Mouse (Mus musculus): Measurements from ENCODE around the gene Atg9b.

The Atg9b gene

DNA sequence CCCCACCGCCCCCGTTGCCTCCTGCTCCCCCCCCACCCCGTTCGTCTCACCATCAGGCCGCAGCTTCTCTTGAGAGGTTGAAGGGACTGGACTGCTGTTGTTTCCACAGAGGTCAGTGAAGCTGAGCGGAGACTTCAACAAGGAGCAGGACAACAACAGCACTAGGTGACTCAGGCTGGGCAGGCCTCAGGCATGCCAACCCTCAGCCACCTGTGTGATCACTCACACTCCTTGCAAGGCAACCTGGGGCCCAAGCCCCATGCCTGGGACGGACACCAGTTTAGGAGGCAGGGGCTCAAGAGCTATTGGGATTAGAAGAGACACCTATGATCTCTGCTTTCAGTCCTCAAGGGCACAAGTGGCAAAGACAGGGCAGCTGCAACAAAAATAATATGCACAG, at the start of gene Atg9b:
Gene Atg9b, minus strand, starts transcription at position 280 of the 400 bp plus-strand sequence.
- DNase-seq (ENCODE audit: low spot score): no peak

DNA sequence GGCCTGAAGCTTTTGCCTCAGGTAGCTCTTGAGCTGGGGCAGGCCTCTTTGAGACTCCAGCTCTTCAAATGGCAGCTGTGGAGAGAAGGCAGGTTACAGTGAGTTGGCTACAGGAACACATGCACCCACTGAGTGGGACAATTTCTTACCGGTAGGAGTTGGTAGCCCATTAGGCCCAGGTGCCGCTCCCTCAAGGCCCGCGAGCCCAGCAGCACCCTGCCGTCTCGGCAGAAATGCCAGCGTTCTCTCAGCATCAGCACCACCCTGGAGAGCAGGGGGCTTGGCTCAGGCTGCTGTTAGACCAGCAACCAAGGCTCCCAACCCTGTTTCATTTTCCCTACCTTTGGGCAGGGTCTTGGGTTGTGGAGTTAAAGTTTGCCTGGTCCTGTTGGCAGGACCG, 49.2 kb upstream of the Atg9b start:
- no peak for DNase-seq (ENCODE audit: low spot score)

DNA sequence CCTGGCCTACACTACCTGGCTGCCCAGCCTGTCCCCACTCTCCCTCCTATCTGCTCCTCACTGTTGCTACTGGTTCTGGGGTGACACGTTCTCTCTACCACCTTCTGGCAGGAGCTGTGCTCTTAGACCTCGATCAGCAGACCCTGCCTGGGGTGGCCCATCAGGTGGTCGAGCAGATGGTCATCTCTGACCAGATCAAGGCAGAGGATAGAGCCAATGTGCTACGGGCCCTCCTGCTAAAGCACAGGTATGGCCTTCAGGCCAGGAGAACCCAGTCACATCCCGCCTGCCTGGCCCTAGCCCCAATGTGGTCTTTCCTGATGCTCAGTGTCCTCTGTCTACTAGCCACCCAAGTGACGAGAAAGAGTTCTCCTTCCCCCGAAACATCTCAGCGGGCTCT, 42.0 kb upstream of the Atg9b start:
- no peak for DNase-seq (ENCODE audit: low spot score)

DNA sequence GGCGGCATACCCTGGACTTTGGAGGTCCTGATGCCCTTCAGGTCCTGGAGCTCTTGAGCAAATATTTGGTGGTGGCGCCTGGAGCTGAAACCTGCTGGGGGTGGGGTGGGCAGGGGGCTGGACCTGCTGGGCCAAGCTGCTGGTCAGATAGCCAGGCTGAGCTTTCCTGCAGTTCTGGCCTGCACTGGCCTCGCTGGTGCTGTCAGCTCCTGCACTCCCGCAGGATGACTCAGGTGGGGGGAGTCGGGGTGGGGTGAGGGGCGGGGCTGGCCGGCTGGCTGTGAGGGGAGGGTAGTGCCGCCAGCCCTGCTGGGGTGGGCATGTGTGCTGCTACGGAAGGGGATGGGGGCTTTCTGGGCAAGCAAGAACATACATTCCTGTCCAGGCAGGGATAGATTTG, 36.7 kb upstream of the Atg9b start:
- DNase-seq (ENCODE audit: low spot score): peak; percentile 18

DNA sequence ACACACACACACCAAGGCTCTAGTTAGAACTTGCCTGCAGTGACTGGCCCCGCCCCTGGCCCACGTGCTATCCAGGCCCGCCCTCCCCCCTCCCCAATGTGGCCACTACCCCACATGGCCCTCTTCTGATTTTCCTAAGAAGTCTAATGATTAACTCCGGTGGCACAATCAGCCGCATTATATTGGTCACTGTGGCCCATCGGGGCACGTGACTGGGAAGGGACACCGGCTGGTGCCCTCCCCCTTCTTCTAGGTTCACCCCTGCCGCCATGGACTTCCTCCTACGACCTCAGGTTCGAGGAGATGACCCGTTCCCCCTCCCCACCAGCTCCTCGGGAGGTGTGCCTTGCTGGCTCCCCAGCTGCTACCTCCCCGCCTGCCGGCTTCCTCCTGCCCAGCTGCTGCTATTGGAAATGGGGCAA, 36.0 kb upstream of the Atg9b start:
- no peak for DNase-seq (ENCODE audit: low spot score)

DNA sequence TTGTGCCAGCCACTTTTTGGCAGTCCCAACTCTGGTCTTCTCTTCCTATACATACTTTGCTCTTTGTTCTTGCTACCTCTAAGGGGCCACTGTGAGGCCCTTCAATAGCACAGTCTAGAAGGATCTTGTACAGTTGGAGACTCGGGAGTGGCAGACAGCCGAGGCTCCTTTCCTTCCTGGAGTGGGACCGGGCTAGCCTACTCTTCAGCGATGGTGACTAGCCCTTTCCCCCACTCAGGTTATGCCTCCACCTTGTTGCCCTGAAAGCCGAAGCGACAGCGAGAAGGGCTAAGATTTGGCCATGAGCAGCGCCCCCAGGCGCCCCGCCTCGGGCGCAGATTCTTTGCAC, 35.3 kb upstream of the Atg9b start:
- no peak for DNase-seq (ENCODE audit: low spot score)

DNA sequence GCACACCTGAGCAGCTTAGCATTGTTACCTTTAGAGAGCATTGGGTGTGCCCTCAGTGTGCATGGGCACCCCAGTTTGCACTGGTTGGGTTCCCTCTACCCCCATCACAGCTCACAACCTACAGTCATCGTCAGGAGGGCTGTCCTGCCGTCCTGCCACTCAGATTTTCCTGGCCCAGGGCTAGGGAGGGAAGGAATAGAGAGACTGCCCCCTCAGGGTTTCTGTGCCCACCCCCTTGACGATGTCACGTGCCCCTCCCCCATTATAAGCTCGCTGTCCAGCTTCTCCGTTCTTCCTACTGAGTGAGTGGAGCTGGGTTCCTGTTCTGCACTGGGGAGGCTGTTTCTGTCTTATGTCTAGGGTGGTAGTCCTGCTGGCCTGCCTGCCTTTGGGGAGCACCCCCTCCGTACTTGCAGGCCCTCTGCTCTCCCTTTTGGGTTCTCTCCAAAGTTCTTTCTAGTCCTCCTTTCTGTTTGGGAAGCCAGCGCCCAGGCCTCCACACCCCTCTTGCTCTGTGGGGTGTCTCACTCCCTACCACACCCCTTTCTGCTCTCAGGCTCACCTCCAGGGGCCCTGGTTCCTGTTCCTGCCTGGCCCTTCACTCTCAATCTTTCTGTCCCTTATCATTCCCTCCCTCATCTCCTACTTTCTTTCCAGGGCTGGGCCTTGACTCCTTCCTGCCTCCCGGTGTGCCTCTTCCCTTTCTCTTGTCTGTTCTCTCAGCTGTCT, 34.8 kb upstream of the Atg9b start:
- DNase-seq (ENCODE audit: low spot score): no peak

DNA sequence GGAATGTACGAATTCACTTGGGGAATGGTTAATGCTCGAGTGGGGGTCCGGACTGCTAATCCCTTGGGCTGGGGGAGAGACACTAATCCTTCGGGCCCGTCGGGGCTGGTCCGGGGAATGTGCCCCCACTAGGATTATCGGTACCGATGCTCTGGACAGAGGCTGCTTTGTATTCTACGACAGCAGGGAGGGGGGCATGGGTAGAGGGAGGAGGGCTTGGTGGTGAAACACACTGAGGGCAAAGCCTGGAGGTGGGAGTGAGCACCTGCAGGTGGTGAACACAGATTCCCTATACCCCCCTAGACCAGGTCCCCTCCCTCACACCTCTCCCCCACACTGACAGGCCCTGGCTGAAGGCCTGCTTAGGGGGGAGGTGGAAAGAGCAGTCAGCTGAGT, 34.1 kb upstream of the Atg9b start:
- no peak for DNase-seq (ENCODE audit: low spot score)

DNA sequence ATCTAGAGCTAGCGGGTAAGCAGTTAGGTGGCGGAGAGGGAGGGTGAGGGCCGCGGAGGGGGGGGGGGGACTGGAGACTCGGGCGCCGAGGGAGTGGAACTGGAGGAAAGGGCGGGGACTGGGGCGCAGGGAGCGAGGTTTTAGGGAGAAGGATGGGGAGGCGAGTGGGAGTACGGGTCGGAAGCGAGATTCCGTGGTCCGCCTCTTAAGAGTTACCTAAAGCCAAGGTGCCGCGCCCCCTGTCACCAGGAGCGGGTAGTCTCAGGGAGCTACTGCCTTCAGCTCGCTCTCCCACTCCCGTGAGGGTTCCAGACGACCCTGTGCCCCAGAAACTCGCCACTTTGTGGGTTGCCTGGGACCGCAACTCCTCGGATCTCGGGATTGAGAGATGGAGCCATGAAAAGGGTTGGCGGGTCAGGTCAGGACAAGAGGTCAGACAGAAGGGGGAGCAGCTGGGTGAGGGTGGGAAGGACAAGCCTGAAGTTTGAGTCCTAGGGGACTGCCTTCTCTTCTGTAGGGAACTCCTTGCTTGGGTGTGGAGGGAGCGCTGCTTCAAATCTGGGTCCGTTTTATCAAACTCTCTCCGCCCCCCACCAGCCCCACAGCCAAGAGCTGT, 33.6 kb upstream of the Atg9b start:
- peak; percentile 47 for DNase-seq (ENCODE audit: low spot score)

DNA sequence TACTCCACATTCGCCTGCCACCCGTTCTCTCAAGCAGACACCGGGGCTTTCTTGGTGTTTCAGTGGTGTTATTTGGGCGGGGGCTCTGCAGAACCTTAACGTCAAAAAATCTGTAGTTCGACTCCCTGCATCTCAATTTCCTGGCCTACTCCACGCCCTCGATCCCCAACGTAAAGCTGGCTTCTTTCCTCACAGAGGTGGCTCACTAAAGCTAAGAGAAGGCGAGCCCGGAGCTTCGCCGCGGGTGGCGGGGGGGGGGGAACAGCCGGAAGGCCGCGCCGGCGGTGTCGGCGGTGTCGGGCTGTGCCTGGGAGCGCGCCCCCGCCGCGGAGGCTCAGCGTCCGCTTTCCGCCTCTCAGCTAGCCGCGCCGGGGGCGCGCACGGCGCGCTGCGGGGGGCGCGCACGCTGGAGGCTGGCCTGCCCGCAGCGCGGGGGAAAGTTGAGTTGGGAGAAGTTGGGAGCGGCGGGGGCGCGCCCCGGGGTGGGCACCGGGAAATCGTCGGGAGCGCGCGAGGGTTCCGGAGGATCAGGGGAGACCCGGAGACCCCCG, 33.0 kb upstream of the Atg9b start:
- peak; percentile 72 for DNase-seq (ENCODE audit: low spot score)

DNA sequence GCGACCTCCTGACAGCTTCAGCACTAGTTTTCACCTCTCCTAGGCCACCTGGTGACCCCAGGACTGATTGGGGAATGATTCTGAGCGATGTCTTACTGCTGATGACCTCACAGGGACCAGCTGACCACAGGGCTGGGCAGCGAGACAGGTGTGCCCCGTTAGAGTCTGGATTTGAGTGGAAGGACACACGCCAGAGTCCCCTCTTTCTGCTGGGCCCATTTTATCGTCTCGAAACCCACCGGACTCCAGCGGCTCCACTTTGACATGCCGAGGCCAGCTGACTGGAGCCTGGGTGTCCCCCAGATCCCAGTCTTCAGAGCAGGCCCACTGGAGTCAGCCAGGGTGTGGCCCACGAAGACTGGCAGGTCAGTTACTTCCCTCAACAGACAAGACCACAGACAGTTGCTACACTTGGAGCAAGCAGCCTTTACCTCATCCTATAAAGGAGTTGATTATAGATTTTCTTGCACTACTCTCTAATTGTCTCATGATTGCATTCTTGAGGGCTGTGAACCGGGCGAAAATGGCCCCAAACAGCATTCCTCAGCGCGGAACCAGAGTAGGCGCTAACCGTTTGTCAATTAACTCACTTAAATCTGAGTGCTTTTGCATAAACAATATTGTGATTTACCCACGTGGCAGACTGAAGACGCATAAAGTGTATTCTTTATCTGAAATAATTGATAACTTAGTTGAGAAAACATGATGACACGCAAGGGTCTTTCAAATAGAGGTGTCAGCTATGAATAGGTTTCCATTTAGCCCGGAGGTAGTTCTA, 32.2 kb upstream of the Atg9b start:
- DNase-seq (ENCODE audit: low spot score): peak; percentile 40

DNA sequence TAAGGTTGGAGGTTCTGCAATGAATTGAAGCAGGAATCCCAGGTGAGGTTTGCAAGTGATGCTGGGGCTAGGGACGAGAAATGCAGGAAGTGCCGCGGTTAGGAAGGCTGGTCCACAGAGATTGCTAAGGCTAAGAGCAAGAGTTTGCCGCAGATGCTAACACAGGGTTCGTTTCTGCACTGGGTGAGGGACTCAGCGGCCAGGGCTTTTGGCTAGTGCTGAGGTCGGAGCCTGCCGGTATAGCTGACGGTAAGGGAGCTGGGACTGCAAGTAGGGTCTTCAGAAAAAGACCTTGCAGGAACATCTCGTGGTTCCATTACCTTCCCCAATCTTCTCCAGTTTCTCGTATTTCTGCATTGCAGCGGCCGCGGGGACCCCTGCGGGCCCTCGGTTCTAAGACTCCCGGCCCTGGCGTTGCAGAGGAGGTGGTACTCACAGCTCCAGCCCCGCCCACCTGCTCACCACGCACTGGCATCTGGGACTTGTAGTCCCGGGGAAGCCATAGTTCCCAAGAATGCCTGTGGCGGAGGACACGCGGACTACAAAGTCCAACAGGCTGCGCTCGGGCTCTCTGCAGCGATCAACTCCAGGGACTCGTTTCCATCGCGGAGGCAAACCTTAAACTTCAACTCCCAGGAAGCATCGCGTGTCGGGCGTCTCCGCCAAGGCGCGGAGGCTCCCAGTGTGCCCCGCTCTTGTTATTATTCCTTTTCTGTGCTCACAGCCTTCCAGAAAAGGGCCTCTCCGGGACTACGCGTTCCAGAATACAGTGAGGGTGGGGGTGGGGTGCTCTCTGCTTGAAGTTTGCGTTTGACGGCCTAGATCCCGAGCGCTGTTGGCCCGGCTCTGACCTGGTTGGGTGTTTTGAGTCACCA, 31.4 kb upstream of the Atg9b start, which contains the start of the genes Cdk5 and Slc4a2:
Gene Cdk5, minus strand, starts transcription at position 402 of the 875 bp plus-strand sequence.
Gene Slc4a2, plus strand, starts transcription at position 709 of the 875 bp plus-strand sequence.
- peak; percentile 92 for DNase-seq (ENCODE audit: low spot score)

DNA sequence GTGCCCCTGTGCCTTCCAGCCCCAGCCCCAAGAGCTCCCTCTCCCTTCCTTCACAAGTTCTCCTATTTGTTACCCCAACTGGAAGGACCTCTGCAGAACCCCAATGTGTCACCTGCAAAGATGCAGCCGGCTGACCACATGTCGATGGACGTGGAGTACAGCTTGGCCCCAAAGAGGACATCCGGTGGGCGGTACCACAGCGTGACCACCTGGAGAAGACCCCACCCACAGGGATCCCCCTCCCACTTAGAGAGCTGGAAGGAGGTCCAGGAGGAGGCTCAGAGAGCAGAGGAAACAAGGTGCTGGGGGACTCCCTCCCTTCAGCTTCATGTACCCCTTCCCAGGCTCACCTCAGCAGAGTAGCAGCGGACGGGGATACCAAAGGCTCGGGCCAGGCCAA, 28.4 kb upstream of the Atg9b start:
- DNase-seq (ENCODE audit: low spot score): no peak

DNA sequence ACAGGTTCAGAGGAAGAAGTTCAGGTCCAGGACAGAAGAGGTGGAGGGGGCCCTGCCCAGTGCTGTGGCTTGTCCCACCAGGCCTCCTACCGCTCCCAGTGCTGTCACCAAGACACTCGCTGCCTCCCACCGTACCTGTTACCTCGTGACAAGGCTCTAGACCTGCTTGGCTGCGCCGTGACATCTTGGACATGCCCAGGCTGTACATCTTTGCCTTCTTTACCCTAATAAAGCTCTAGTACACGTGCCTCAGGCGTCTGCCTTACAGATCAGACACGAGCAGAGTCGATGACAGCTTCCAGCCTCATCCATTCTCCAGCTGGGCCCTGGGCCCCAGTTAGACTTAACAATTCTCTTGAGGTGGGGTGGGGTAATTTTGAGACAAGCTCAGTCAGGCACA, 25.6 kb upstream of the Atg9b start:
- no peak for DNase-seq (ENCODE audit: low spot score)

DNA sequence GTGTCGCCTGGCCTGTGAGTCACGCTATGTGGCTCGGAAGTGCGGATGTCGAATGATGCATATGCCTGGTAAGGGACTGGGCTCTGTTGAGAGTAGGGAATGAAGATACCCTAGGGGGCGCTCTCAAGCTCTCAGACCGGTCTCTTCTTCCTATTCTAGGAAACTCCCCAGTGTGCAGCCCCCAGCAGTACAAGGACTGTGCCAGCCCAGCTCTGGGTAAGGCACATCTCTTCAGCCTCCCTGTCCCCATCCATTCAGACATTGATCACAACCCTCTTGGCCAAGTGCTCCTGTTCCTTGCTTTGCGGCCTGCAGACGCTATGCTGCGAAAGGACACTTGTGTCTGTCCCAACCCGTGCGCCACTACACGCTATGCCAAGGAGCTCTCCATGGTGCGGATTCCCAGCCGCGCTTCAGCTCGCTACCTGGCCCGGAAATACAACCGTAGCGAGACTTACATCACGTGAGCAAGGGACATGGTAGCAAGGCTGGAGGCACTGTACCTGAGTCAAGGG, 24.3 kb upstream of the Atg9b start:
- DNase-seq (ENCODE audit: low spot score): peak; percentile 55

DNA sequence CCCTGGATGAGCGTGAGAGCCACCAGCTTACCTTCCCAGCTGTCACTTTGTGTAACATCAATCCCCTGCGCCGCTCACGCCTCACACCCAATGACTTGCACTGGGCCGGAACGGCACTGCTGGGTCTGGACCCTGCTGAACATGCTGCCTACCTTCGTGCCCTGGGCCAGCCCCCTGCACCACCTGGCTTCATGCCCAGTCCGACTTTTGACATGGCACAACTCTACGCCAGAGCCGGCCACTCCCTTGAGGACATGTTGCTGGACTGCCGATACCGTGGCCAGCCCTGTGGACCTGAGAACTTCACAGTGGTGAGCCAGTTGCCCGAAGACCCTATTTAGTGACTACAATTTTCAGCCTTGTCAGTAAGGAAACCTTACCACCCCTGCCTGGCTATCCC, 22.0 kb upstream of the Atg9b start:
- DNase-seq (ENCODE audit: low spot score): no peak

DNA sequence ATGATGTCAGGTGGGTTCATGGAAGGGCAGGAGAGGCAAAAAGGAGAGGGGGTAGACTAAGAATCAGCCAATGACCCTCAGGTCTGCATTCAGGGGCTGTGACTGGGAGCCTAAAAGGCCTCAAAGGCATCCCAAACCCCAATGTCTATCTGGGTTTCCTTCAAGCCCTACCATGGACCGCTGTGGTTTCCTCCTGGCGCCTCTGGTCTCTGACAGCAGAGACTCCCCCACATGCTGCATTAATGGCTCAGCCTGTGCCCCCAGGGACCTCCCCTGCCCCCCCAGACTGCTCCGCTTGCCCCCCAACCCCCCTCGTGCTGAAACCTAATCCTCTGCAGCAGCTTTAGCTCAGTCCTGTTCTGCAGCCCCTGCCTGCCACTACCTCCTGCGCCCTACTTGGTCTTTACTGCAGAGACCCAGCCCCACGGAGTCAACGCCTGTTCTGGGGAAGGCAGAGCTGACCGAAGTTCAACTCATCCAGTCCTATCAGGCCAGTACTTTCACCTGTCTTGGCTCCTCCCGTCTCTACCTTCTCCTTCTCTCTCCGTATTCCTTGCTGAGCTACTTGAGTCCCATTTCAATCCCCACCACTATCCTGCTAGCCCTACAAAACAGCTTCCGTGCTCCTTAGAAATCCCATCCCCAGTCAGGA, 21.2 kb upstream of the Atg9b start, which contains the start of gene Asic3:
Gene Asic3, plus strand, starts transcription at position 351 of the 652 bp plus-strand sequence.
- DNase-seq (ENCODE audit: low spot score): no peak

DNA sequence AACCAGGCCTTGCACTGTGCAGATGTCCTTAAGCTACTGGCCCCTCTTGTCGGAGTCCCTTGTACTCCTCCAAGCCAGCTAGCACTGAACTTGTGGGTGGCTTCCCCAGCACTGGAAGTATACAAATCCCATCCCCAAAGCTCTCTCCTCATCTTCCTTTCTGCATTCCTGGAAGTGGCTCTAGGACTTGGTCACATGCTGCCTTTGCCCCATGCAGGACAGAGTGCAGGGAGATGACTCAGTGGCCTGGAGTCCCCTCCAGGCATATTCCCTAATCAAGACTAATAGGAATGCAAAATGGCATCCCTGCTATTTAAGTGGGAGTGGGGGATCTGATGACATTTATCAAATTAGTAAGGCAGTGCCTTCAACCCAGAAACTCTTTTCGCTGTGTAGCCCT, 20.1 kb upstream of the Atg9b start:
- DNase-seq (ENCODE audit: low spot score): no peak

DNA sequence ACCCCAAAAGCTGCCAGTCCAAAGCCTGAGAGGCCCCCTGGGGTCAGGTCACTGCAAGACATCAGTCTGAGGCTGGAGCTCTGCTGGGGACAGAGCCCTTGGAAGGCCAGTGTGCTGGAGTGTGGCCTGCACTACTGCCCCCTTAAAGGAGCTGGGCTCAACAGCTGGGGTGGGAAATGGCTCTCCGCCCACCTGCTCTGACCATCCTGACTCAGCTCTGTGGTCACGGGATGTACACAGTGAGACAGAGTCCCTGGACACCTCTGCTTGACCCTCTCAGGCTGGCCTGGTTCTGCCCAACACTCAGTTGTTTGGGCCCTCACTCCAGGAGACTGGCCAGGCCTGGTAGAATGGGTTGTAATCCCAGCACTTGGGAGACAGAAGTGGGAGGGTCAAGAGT, 17.5 kb upstream of the Atg9b start:
- DNase-seq (ENCODE audit: low spot score): no peak

DNA sequence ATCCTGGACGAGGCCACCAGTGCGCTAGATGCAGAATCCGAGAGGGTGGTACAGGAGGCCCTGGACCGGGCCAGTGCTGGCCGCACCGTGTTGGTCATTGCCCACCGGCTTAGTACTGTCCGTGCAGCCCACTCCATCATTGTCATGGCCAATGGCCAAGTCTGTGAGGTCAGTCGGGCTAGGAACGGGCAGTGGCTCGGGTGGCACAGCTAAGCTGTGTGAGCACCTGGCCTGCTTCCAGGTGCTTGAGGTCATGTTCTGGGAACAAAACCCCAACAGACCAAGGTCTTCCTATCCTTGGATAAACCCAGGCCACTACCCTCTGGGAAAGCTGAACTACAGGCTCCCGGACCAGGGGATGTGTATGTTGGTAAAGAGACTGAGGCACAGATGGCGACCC, 16.7 kb upstream of the Atg9b start:
- no peak for DNase-seq (ENCODE audit: low spot score)

DNA sequence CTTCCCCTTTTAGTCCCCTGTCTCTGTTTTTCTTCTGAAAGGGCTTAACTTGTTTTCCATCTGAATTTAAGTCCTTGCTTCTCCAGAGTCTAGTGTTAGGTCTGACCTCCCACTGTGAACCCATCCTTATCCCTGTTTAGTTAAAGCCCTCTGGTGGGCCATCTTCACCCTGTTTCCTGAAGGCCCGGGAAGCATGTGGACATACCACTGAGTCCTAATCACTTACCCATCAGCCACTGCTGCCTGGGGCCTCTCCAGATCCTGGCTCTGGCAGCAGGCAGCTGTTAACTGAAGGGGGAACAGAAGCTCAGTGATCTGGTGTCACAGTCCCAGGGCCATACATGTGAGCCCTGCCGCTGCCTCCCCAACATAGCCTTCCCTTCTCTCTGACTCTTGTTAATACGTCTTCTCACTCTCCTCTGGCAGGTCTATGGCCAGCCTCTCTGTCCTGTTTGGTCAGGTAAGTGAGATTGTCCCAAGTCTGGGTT, 13.5 kb upstream of the Atg9b start:
- no peak for DNase-seq (ENCODE audit: low spot score)
